Mouse (Mus musculus): ENCODE measurements around the gene Atrnl1.
"Not testable (repeated sequence)": the region's sequence is repeated elsewhere in the genome, so short reads cannot be mapped to it uniquely, and the experiment has no call there.

The Atrnl1 gene

DNA sequence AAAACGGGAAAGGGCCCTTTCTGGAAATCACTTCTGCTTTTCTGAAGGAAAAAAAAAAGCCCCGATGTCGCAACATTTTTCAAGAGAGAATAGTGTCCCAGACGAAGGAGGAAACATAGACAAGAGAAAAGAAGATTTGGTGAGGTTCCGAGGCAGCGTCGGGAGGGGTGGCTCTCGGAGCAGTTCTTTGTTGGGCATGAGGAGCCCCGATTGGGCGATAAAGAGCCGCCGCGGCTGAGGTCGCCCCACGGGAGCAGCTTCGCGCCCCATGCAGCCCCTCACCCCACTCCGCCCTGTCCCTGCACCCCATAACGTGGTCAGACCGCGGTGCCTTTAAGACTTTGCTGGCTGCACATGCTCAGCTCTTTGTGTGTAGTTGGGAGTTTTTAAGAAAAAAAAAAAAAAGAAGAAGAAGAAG, 767 bp upstream of the Atrnl1 start:
- DNase-seq (ENCODE audit: low spot score) = no peak

DNA sequence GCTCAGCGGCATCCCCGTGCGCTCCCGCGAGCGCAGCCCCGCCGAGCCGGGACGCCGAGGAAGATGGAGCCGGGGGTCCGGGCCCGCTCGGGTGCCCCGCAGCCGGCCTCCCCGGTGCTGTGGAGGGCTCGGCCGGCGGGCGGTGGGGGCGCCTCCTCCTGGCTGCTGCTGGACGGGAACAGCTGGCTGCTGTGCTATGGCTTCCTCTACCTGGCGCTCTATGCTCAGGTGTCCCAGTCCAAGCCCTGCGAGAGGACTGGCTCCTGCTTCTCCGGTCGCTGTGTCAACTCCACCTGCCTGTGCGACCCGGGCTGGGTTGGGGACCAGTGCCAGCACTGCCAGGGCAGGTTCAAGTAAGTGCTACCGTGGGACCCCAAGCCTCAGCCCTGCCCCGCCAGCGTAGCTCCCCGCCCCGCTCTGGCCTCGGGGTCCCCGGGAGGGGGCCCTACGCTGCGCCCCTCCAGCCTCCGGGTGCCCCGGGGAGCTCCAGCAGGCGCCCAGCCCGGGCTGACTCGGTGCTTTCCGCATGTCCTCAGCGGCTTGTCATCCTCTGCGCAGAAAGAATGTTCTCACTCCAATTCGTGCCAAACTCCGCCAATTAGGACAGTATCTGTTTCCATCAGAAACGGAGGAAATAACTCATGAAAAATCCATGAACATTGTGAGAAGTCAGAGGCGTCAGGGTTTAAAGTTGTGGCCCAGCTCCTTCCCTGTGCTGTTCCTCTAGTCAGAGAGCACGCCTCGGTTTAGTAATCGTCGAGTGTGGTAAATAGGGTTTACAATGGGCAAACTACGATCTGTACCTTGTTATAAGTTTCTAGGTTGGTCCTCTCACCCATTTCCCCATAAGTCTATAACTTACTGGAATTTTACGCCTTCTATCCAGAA, 701 bp downstream of the Atrnl1 start:
- DNase-seq (ENCODE audit: low spot score) = peak; percentile 57

DNA sequence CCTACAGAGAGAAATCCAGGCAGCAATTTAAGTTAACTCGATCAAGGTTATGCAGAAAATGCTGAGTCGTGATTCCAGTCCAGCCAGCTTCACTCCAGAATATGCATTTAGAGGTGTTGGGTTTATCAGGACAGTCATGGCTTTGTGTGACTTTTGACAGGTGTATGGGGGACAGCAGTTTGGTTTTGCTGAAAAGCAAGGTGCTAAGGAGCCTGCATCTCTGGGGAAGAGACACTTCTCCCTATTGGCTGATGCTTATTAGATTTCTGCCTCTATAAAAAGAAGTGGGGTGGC, 1.3 kb downstream of the Atrnl1 start:
- no peak for DNase-seq (ENCODE audit: low spot score)

DNA sequence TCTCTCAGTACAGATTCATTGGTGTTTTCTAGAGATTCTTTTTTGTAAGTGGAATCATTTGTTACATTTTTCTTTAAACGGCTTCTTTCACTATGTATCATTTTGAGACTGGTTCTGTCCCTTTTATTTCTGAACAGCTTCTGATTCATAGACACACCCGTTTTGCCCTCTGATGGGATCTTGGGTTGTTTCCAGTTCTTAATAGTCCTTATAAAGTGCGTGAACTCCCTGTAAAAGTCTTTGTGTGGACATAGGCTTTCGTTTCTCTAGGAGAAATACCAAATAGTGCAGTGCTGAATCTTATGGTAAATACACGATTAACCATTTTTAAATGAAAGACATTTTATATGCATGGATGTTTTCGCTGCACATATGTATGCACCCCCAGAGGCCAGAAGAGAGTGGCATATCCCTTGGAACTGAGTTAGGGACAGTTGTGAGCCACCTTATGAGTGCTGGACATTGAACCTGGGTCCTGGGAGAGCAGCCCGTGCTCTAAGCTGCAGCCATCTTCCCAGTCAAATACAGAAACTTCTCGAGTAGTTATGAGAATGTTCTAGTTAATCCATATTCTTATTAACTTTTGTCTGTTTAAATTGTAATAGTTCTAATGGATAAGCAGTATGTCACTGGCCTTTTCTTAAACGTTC, 5.3 kb downstream of the Atrnl1 start:
- DNase-seq (ENCODE audit: low spot score) = no peak

DNA sequence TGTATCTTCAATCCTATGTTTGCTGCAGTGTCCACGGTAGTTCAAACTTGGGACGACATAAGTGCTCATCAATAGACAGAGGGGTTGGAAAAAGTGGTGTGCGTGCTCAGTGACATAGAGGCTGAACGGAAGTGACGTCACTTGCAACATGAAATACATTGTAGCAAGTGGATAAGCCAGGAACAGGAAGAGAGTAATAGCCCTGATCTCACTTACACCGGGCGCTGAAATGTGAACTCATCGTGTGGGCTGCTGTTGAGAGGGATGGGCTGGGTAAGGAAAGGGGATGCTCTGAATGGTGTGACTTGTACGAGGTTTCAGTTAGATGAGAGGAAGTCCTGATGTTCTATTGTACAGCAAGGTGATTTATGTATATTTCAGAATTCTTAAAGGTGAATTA, 8.3 kb downstream of the Atrnl1 start:
- DNase-seq (ENCODE audit: low spot score) = no peak

DNA sequence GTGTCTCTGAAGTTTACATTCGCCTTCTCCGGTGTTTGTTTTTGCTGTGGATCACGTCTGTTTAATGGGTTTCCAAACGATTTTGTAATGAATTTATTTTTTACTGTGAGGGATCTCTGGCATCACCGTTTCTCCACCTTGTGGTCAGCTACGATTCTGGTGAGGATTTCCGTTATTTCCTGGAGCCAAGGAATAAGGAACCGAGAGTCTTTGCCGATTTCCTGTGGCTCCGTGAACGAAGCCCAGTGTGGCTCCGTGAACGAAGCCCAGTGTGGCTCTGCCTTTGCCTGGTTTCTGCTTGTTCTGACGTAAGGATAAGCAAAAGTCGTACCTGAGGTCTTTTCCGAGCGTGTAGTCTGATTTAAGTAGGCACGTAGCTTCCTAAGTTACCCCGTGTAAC, 11.0 kb downstream of the Atrnl1 start:
- DNase-seq (ENCODE audit: low spot score) = no peak

DNA sequence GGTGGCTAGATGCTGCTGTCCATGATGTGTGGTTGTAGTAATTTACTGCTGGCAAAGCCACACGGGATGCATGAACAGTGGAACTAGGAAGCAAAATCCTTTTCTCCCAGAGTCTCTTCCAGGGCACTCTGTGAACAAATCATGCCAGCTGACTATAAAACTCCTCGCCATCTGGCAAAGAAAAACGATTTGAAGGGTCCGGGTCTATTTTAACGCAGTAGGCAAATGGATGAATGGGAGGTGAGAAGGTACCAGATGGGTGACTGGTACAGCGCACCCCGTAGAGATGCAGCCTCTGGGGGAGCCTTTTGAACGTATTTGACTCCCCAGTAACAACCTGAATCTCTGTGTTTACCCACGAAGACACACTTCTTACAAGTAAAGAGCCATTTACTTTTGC, 14.9 kb downstream of the Atrnl1 start:
- DNase-seq (ENCODE audit: low spot score) = no peak

DNA sequence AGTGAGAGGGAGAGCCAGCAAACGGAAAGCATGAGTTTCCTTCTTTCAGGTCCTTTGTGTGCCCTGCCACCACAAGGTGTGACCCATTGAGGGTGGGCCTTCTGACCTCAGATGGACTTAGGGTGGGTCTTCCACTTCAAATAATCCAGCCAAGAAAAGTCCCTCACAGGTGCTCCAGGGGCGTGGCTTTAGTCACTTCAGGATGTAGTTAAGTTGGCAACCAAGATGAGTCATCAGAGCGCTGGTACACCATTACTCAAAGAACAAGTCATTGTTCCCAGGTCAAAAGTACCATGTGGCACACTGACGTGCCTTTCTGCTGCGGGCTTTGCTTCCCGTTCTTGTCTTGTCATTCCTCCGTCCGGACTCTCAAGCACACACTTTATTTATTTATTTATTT, 16.4 kb downstream of the Atrnl1 start:
- no peak for DNase-seq (ENCODE audit: low spot score)

DNA sequence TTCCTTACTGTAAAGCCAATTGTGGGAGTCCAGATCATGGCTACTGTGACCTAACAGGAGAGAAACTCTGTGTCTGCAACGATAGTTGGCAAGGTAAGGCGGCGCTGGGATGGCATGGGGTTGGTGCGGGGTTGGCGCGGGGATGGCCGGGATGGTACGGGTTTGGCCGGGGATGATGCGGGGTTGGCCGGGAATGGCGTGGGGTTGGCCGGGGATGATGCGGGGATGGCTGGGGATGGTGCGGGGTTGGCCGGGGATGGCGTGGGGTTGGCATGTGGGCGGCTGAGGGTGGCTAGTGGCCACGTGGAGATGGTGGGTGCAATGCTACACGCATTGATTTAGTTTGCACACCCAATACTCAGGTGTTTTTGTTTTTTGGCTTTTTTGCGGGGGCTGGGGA, 31.7 kb downstream of the Atrnl1 start:
- DNase-seq (ENCODE audit: low spot score) = no peak

DNA sequence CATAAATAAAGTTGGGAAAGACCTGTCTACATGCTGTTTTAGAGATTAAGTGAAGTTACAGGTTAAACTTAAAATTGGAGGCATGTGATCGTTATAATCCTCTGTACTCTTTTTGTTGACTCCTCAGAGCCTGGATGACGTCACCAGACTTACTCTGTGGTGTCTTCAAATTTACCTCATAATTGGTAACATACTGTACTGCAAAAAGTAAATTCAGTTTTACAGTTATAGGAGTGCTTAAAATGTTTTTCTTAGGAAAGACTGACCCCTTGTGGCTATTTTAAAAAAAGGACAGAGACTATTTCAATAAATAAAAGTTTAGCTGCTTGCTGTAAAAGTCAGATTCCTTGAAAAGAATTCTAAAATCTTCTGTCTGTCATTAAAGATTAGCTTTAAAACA, 32.1 kb downstream of the Atrnl1 start:
- no peak for DNase-seq (ENCODE audit: low spot score)

DNA sequence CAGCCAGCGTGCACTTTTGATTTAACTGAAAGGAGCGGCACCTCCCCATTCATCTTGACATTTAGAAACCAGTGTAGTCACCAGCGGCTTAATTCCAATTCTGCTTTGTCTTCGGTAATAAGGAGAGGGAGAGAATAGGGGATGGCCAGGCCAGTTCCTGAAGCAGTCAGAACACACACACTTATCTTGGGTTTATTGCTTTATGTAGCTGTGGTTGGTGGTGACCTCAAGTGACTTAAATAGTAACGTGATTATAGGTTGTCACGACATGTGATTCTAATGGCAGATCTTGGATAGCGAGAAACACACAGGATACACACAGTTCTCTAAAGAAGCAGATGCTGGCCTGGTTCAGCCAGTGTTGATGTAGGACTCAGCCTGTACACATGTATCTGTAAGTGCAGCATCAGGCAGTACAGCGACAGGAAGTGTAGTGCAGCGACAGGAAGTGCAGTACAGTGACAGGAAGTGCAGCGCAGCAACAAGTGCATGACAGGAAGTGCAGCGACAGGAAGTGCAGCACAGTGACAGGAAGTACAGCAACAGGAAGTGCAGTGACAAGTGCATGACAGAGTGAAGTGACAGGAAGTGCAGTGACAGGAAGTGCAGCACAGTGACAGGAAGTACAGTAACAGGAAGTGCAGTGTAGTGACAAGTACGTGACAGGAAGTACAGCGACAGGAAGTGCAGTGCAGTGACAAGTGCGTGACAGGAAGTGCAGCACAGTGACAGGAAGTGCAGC, 37.5 kb downstream of the Atrnl1 start:
- no peak for DNase-seq (ENCODE audit: low spot score)

DNA sequence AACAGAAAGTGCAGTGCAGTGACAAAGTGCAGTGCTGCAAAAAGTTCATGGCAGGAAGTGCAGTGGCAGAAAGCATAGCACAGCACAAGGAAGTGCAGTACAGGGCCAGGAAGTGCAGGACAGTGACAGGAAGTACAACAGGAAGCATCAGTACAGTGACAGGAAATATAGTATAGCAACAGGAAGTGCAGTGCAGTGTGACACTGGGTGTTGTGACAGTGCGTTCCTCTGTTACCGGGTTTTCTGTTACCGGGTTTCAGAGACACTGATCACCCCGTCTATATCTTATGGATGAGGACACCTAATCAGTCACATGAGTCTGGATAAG, 38.1 kb downstream of the Atrnl1 start:
- DNase-seq (ENCODE audit: low spot score) = no peak

DNA sequence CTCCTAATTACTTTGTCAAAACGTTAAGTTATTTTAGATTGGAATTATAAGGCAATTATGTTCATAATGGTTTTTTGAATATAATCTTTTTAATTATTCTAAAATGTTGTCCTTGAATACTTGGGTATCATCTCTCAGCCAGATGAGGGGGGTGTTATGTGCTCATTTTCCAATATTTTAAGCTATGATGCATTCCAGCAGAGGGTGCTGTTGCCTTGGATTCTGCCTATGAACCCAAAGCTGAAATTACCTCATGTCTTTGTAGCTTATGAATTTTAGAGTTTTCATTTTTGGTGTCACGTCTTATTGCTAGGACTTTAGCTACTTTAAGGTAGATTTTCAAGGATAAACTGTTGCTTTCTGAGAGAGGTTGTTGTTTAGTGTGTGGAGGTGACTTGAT, 44.2 kb downstream of the Atrnl1 start:
- peak; percentile 32 for DNase-seq (ENCODE audit: low spot score)

DNA sequence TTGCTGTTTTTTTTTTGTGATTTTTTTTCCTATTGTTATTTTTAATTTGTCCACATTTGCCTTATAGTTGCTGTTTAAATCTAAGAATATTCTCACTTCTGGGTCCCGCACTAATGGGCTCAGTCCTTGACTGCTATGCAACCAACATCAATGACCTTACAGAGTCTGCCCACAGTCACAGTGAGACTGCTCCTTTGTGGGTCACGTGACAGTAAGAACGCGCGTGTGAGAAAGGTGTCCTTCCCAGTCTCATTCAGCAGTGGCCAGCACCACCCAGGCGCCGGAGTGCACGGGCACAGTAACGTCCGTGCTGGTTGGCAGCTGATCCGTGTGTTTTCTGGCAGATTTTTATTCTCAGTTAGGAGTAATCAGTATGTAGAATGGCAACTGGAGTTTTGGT, 44.7 kb downstream of the Atrnl1 start:
- DNase-seq (ENCODE audit: low spot score) = no peak

DNA sequence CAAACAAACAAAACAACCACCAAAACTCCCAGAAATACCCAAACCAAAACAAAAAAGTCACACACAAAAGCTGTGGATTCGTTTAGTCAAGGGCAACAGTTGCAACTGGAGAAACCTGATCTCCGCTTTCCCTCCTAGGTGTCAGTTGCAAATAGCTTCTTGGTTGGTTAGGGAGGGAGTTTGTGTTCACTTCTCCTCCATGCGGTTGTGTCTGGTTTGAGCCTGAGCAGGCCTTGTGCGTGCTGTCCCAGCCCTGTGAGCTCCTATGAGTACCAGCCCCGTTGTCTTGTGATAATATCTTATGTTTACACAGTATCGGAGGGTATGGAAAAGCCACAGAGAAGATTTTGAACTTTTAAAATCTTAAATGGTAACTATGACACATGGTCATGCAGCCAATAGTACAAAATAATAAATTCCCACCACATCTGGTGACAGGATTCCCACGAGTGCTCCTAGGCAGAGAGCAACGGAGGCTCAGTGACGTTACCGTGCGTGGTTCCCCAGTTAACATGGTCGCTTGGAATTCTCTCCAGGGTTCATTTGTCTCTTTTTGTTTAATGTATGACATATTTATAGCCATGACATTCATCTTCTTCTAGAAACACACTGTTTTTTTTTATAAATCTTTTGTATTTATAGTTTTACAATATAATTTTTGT, 46.7 kb downstream of the Atrnl1 start:
- no peak for DNase-seq (ENCODE audit: low spot score)

DNA sequence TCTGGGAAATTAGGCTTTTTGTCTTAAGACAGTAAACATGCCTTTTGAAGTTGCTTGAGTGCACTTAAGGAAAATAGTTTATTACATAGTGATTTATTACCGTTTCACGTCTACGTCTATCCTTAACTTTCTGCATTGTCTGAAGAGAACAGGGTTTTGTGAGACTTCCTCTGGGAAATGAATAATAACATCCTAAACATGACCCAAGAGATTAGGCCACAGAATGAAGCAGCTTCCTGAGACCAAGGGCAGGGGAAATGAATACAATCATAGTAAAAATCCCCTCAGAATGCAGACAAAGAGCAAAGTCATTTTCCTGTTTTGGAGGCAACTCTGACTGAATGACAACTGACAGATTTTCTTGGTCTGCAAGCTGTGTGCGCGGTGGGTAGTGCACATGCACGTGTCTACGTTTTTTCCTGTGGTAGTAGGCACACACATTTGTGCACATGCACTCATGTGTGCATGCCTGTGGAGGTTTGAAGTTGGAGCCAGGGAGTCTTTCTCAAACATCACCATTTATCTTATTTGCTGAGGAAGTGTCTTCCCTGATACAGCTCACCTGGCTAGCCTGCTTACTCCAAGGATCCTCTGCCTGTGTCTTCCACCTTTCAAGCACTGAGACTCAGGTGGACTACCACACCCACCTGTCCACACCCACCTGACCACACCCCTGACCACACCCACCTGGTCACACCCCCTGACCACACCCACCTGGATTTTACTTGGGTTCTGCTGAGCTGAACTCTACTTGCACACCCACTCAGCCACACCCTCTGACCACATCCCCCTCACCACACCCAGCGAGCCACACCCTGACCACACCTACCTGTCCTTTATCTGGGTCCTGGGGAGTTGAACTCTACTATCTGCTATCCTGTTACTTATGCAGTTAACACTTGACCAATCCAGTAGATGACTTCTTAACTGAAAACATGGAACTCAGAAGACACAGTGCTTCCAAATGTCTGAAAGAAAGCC, 47.6 kb downstream of the Atrnl1 start:
- DNase-seq (ENCODE audit: low spot score) = no peak

DNA sequence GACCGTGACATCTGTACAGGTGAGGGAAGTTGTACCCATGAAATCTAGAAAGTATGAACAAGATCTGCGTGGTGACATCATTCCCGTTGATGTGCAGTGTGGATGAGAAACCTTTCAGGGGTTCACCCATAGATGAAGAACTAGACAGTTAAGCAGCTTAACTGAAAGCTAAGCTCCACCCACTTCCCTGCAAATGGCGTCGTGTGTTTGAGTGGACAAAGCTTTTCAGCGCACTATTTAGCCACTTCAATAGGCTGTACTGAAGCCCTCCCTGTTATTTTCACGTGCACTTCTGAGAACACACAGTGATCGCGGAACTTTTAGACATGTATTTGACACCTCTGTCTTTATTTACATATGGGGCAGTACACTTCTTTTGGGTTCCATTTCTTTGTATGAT, 56.2 kb downstream of the Atrnl1 start:
- DNase-seq (ENCODE audit: low spot score) = no peak

DNA sequence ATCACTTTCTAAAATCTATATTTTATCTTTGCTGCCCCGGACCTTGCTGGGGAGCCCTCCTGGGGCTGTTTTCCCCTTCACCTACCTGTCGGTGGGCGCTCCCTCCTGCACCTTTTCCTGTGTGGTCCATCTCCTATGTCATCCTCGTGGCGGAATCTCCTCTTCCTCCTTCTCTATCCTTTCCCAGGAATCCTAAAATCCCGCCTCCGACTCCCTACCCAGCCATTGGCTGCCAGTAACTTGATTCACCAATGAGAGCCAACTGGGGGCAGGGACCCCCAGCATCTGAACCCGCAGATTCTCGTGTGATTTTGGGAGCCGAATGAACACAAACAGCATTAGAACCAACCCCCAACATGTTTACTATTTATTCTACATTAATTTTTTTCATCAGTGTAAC, 57.1 kb downstream of the Atrnl1 start:
- DNase-seq (ENCODE audit: low spot score) = no peak

DNA sequence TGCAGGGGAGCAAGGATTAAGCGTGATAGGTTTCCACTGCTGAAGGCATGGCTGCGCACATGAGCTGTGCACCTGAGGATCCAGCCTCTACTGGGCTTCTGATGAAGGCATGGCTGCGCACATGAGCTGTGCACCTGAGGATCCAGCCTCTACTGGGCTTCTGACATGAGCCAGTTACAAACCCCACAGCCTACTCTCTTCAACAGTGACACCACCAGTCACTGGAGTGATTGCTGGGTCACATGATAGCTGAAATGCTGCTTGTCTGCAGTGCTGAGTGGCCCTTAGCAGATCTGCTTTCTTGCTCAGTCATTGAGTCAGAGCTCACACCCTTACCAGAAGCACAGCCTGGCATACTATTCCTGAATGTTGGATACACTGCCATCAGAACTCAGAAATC, 68.6 kb downstream of the Atrnl1 start:
- DNase-seq (ENCODE audit: low spot score) = no peak

DNA sequence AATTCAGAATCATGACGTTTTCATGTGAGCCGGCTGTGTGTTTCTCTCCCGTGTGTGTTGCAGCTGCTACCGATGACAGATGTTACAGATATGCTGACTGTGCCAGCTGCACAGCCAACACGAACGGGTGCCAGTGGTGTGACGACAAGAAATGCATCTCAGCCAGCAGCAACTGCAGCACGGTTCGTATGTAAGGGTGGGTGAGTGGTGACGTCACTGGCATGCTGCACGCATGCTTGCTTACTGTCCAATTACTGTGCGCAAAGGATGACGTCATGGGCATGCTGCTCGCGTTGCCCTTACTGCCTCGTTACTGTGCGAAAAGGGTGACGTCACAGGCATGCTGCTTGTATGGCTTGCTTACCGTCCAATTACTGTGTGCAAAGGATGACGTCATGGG, 75.8 kb downstream of the Atrnl1 start:
- DNase-seq (ENCODE audit: low spot score) = no peak

DNA sequence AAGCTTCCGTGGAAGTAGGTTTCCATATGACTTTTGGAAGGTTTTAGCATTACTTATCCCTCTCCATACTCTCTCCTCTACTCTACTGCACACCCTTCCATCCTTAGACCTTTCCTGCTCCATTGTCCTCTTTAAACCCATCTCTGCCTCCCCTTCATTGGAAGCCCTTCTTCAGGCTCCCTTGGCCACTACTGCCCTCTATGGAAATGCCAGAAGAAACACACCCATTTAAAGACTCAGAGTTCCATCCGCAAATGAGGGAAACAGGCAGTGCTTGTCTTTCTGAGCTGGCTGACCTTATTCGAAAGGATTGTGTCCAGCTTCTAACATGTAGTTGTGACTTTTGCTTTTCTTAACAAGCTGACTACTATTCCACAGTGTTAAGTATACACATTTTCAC, 81.7 kb downstream of the Atrnl1 start:
- DNase-seq (ENCODE audit: low spot score) = no peak

DNA sequence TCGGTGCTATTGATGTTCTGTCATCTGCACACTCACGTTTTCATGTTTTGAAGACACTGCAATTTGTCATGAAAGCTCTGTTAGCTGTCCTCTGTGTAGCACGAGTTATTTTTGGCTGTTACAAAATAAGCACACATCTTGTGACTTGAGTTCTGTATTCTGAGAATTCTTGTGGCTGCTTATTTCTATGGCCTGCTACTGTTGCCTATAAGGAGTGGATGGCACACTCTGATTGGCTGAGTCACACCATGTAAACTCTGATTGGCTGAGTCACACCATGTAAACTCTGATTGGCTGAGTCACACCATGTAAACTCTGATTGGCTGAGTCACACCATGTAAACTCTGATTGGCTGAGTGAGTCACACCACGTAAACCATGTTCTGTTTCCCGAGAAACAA, 85.9 kb downstream of the Atrnl1 start:
- DNase-seq (ENCODE audit: low spot score) = not testable (repeated sequence)

Data from urinary bladder, postnatal 25 days (tissue).